Mouse (Mus musculus) lung, postnatal 36 days (tissue): Measurements from ENCODE around the gene Edil3.
"Not testable (repeated sequence)": the region's sequence is repeated elsewhere in the genome, so short reads cannot be mapped to it uniquely, and the experiment has no call there.

Experiments
- DNase-seq: peaks from one replicate; pipeline ENCODE4 v3.0.0; 2022; ENCODE audit warnings: mixed read lengths

The Edil3 gene

DNA sequence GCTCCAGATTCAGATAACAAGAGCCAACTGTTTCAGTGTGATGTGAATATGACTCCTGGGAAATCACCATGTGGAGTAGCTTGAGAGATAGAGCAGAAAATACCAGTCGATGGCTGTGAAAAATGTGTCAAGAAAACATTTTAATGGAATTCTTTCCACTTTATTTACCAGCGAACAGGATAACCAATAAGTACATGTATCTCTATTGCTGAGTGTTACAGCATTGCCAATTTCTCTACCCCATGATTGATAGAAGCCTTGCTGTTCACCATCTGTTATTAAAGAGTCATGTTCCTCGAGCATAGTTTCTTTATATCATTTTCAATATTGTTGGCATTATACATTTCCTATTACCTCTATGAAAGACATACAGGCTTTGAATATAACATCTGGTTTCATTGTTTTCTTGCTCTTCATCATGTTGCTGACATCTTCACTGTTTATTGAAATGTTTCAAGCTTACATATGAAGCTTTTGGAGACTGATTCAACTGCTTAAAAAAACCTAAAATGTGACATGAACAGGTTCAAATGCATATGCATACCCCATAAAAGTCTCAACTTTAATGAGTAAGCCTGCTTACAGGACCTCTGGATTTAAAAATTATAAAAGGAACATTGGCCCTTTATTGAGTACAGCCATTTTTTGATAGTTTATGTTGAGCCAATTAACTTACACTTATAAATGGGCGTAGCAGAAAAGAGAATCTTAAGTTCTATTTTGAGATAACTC lies 186.6 kb downstream of the Edil3 start:
- no peak for DNase-seq

GRCm38 (mm10) chr13:89012500-89012899 lies 191.2 kb downstream of the Edil3 start:
- DNase-seq = no peak

GRCm38 (mm10) chr13:89029817-89030539 lies 208.7 kb downstream of the Edil3 start:
- peak; percentile 51 for DNase-seq

GRCm38 (mm10) chr13:89035711-89036110 lies 214.4 kb downstream of the Edil3 start:
- no peak for DNase-seq

GRCm38 (mm10) chr13:89041495-89041894 lies 220.2 kb downstream of the Edil3 start:
- DNase-seq = no peak

DNA sequence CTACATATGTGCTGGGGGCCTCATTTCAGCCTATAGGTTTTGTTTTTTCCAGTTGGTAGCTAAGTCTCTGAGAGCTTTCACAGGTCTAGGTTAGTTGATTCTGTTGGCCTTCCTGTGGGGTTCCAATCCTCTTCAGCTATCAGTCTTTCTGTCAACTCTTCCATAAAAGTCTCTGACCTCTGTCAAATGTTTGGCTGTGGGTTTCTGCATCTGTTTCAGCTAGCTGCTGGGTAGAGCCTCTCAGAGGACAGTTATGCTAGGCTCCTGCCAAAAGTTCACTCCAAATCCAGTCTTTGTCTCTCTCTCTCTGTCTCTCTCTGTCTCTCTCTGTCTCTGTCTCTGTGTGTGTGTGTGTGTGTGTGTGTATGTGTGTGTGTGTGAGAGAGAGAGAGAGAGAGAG lies 248.9 kb downstream of the Edil3 start:
- not testable (repeated sequence) for DNase-seq

DNA sequence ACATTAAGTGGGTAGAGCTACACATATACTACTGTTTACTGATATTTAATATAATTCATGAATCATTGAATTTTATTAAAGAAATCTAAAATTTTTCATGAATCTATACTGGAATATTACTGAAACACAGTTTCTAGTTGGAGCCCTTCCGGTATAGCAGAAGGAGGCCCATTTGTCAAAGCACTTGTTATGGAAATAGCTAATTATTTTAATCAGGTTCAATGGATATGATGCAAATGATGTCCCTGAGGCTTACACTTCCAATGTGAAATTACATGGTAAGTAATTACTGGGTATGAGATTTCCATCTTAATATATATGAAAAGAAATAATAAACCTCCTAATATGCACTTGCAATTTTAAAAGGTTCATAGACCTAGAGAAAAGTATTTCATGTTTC lies 254.9 kb downstream of the Edil3 start:
- DNase-seq = no peak

DNA sequence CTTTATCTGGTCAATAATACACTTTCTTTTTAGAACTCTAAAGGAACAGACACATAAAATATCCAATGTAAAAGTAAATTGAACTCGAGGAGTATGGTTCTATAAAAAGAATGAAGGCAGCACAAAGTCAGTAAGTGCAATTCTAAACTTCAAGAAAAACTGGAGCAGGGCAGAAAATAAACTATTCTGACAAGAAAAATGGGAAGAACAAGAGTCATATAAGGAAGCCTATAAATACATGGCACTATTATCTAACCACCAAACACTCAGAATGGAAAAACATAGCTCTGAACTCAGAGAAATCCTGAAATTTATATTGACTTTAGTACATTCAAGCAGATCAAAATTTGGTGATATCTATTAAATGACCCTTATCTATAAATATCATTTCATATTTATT lies 284.6 kb downstream of the Edil3 start:
- DNase-seq = no peak

- DNase-seq = no peak
These were observed 296.3 kb downstream of the Edil3 start for GRCm38 (mm10) chr13:89117551-89117950.

DNA sequence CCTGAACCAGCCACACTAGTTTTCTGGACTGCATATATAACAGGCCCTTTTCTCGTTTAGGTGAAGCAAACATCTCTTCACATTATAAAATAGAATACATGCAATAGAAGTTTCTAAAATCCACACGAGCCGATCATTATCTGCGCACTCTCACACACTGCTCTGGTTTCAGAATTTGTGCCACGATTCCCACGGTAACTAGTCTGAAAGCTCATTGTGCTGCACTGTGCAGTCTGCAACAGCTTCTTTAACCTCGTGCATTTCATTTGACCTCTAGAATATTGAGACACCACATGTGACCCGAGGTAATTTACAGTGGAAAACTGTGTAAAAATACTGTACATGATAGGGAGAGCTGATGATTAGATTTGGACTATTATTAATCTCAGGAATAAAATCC lies 298.5 kb downstream of the Edil3 start:
- no peak for DNase-seq

GRCm38 (mm10) chr13:89122511-89123253 lies 301.4 kb downstream of the Edil3 start:
- peak; percentile 92 for DNase-seq

DNA sequence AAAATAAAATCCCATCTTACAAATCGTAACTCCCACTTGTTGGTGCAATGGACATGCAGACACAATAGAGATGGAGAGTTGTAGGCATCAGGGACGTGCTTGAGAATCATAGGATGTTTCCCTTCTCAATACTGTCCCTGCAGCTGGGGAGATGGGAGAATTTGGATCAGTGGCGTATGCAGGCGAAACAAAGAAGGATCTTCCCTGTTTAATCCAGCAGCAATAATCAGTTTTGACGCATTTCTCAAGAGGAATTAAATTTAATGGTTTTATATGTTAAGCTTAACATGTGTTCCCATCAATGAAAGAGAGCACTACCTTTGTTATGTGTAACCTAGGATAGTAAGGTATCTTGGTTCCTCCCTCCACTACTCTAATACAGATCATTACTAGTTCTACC lies 302.1 kb downstream of the Edil3 start:
- DNase-seq = no peak

DNA sequence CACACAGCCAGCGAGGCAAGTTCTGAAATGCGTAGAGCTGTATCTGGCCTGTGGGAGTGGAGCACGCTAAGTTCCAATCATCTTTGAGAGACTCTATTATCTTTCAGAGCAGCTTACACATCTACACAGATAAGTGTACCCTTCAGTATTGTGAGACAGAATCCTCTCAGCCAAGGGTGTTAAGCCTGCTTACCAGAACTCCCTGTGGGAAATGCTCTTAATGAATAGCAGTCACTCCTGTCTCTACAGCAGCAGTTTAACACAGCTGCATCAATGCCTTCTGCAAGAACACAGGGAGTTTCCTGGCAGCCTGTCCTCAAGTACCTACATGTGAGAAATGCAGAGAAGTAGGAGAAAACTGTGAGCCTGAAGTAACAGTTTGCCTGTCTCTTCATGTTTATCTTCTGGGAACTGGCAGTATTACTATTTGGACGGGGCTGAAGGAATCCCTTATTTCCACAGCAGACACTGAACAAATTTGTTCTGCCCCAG lies 324.8 kb downstream of the Edil3 start:
- DNase-seq = no peak

- DNase-seq = no peak
These were observed 330.6 kb downstream of the Edil3 start for GRCm38 (mm10) chr13:89151878-89152277.

DNA sequence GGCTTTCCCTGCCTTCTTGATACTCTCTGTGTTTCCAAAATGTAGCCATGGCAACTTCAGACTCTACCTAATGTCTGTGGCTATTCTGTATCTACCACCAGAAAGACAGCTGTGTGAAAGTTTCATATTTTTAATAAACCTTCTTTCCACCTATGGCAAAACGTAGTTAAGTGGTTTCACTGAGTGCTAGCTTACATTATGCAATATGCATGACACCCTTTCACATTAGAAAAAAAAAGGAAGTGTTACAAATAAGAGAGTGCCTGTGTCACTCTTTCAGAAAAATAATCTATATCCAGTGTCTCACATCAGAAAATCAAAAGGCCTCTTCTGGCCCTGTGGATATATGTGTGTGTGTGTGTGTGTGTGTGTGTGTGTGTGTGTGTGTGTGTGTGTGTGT lies 346.7 kb downstream of the Edil3 start:
- DNase-seq = no peak

DNA sequence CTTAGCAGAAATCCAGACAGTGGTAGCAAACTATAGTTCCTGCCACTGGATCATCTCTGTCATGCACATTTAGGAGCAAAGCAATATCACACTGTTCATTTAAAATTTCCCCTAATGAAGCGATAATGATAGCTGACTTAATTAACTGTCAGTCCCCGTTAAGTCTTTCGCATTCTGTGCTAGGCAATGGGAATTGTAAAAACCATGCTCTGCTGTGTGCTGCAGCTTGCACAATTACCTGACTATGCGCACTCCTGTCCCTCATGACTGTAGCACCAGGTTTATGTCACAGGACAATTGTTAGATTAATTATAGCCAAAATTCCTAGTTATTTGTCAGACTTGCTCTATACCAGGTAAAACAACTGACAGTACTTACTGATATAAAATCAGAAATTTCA lies 348.8 kb downstream of the Edil3 start:
- no peak for DNase-seq

DNA sequence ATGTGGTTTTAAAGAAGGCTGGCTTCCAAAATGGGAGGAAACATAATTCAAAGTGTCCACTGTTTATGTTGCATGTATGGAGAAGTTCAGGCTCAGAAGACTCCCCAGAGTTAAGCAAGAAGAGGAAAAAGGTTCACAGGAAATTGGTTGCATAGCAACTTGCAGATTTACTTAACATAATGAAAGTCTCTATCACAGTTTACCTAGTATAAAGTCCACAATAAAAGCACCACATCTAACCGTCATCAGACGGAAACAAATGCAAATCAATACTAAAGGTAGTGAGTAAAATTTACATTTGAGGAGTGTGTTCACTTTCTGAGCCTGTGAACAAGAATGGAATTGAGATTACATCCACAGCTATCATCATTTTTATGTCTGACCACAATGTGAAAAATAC lies 353.9 kb downstream of the Edil3 start:
- no peak for DNase-seq

- no peak for DNase-seq
These were observed 367.8 kb downstream of the Edil3 start for GRCm38 (mm10) chr13:89189051-89189450.

DNA sequence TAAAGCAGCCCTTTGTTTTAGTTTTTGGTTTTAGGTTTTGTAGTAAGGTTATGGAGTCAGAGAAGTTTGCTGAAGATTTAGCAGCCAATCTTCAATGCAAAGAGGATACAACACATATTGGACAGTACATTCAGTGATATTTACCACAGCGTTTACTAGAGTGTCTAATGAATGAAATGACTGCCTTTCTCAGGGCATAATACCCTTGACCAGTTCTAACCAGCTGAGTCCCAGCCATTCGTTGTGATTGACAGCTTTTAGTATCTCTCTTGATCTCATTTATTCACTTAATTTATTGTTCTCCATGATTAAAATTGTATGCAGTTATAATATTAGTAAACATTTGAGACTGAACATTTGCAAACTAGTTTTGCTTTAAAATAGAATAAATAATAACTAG lies 375.7 kb downstream of the Edil3 start:
- DNase-seq = no peak

GRCm38 (mm10) chr13:89199275-89199674 lies 378.0 kb downstream of the Edil3 start:
- no peak for DNase-seq

DNA sequence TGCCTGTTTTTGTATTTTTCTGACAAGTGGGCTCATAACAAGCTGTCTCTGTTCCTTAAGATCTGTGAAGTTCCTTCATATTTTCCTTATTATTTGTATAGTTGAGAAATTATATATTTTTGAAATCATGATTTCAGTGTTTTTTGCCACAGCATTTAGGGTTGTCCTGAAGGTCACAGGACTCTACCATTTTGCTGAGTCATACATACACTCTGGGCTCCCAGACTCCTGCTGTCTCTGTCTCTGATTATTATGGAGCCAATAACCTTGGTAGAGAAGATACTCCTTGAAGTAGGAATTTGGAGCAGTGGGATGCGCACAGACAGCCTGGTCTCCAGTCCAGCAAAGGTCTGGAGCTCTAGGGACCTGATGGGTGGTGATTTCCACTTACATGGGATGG lies 416.8 kb downstream of the Edil3 start:
- no peak for DNase-seq

DNA sequence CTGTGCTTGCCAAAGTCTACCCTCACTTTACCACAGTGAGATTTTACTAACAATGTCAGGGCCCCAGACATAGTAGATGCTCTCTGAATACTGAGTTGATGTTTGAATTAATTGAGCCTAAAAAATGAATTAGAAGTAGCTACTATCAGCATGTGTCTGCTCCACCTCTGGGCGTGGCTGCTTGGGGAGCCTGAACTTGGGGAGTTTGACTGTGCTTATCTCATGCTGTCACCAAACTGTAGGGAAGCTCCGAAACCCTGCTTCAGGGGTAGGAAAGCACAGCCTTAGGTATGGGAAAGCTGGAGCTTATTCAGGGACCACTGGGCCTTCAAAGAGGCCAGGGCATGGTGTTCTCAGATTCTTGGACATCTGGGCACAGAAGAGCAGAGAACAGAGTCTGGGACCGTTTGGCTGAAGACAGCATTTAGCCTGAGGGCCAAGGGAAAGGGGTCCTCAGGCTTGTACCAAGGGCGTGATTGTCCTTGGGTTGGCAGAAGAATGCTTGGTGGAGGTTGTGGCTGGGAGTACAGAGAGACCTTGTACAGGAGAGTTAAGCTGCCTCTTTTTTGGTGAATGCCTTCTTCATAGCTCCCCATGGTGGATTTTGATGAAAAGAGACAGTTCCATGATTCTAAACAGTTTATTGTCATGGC lies 432.8 kb downstream of the Edil3 start:
- DNase-seq = no peak

GRCm38 (mm10) chr13:89256906-89257305 lies 435.6 kb downstream of the Edil3 start:
- DNase-seq = no peak
